Mouse (Mus musculus) naive thymus-derived CD4-positive, alpha-beta T cell, adult 2 months (primary cell): ENCODE results near the gene Olfr544.
"Not testable (repeated sequence)": the region's sequence is repeated elsewhere in the genome, so short reads cannot be mapped to it uniquely, and the experiment has no call there.

Source experiments
- DNase-seq: peaks from one replicate; pipeline ENCODE4 v3.0.0-alpha.2; 2011; ENCODE audit warnings: low read depth

The Olfr544 gene

GRCm38 (mm10) chr7:102488161-102488560, at the start of gene Olfr544:
Olfr544 (minus strand) TSS chr7:102488313.
- no peak for DNase-seq

GRCm38 (mm10) chr7:102534449-102534848, 46.3 kb upstream of the Olfr544 start, which contains the start of gene Olfr547:
Olfr547 (plus strand) TSS chr7:102534749.
- DNase-seq = no peak

GRCm38 (mm10) chr7:102529052-102529451, 40.9 kb upstream of the Olfr544 start:
- peak; percentile 41 for DNase-seq

- DNase-seq = no peak
Measured at GRCm38 (mm10) chr7:102517051-102517335, 28.9 kb upstream of the Olfr544 start.

GRCm38 (mm10) chr7:102516261-102517050, 28.3 kb upstream of the Olfr544 start:
- DNase-seq = no peak

GRCm38 (mm10) chr7:102514144-102514543, 26.0 kb upstream of the Olfr544 start:
- DNase-seq = no peak

GRCm38 (mm10) chr7:102512814-102513435, 24.8 kb upstream of the Olfr544 start:
- DNase-seq = peak; percentile 83

GRCm38 (mm10) chr7:102511927-102512326, 23.8 kb upstream of the Olfr544 start:
- no peak for DNase-seq

- no peak for DNase-seq
Measured at GRCm38 (mm10) chr7:102509726-102510125, 21.6 kb upstream of the Olfr544 start.

- no peak for DNase-seq
Measured at GRCm38 (mm10) chr7:102508666-102509065, 20.6 kb upstream of the Olfr544 start.

GRCm38 (mm10) chr7:102508066-102508465, 20.0 kb upstream of the Olfr544 start:
- DNase-seq = no peak

GRCm38 (mm10) chr7:102506848-102507247, 18.7 kb upstream of the Olfr544 start:
- DNase-seq = peak; percentile 76

GRCm38 (mm10) chr7:102501986-102502385, 13.9 kb upstream of the Olfr544 start:
- no peak for DNase-seq

GRCm38 (mm10) chr7:102499473-102499872, 11.4 kb upstream of the Olfr544 start, which contains the start of gene Olfr545:
Olfr545 (minus strand) TSS chr7:102499573.
- DNase-seq = no peak

- not testable (repeated sequence) for DNase-seq
Measured at GRCm38 (mm10) chr7:102494416-102494815, 6.3 kb upstream of the Olfr544 start.

- no peak for DNase-seq
Measured at GRCm38 (mm10) chr7:102486105-102486504, 2.0 kb downstream of the Olfr544 start.

- not testable (repeated sequence) for DNase-seq
Measured at GRCm38 (mm10) chr7:102484766-102485165, 3.3 kb downstream of the Olfr544 start.

- DNase-seq = no peak
Measured at GRCm38 (mm10) chr7:102483665-102484064, 4.4 kb downstream of the Olfr544 start.

GRCm38 (mm10) chr7:102481579-102481978, 6.5 kb downstream of the Olfr544 start, which contains the start of gene Olfr543:
Olfr543 (minus strand) TSS chr7:102481679.
- DNase-seq = no peak

- DNase-seq = no peak
Measured at GRCm38 (mm10) chr7:102480821-102481220, 7.3 kb downstream of the Olfr544 start.

GRCm38 (mm10) chr7:102479368-102480078, 8.6 kb downstream of the Olfr544 start:
- DNase-seq = no peak

GRCm38 (mm10) chr7:102478926-102479325, 9.2 kb downstream of the Olfr544 start:
- no peak for DNase-seq

- DNase-seq = no peak
Measured at GRCm38 (mm10) chr7:102478425-102478824, 9.7 kb downstream of the Olfr544 start.
